Mouse (Mus musculus): ENCODE results near the gene Cenpx. TPM values are rescaled to one million over a fixed set of nuclear protein-coding genes. Genes with fewer than 3 reads are reported as not detected.
"Not testable (repeated sequence)": the region's sequence is repeated elsewhere in the genome, so short reads cannot be mapped to it uniquely, and the experiment has no call there.

The Cenpx gene
- total and polyA plus RNA-seq, 2 experiments from 2014 or later: 57.6 to 100 TPM

DNA sequence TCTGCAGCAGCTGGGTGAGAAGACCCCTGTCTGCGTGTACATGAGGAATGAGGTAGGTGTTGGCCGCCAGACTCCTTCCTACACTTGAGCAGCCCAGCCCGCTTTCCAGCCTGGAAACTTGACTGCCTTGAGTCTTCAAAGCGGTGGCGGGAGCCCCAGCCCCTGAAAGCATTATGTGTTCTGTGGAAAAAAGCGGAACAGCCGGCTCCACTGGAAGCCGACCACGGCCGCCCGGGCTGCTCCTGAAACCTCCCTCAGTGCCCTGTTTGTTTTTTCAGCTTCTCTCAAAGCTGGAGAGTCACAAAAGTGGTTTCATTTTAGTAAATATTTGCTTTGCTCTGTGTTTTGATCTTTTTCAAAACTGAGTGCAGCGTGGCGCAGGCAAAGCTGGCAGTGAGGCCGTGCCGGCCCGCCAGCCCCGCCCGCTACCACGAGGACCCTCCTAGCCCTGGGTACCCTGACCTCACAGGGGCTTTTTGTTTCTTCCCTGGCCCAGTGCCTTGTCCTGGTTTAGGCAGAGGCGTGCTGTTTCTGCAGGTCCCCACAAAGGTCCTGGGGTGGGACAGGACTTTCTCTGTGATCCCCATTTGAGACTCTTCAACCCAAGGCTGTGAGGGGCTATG, 26.8 kb downstream of the Cenpx start:
- no peak for ATAC-seq
- no peaks in the 10 kb centered on the region for H3K9me3 ChIP-seq (ENCODE audit: low read length)
- peaks cover 22% of the 10 kb centered on the region for H3K36me3 ChIP-seq (ENCODE audit: insufficient read depth, low read length)
- H3K4me1 ChIP-seq (ENCODE audit: insufficient read depth, low read length): no peaks in the 10 kb centered on the region
- no peak overlapping the region for H3K4me3 ChIP-seq (ENCODE audit: low read length)
- H3K27me3 ChIP-seq (ENCODE audit: insufficient read depth, low read length): no peaks in the 10 kb centered on the region
- TF ChIP-seq CTCF (IDR thresholded peaks at IDR 0.05; ENCODE audit: low read depth): no peak
- H3K27ac ChIP-seq: peak overlapping the region; percentile 32; the same call in 1 of the 2 replicates
- WGBS: 68% methylated on average over 20 of the region's 20 CpGs
- H3K9ac ChIP-seq (replicated peaks; ENCODE audit: low read length): no peak overlapping the region
- DNase-seq (ENCODE audit: low spot score): no peak
- H3K4me2 ChIP-seq (ENCODE audit: low read depth, low read length): no peak overlapping the region

DNA sequence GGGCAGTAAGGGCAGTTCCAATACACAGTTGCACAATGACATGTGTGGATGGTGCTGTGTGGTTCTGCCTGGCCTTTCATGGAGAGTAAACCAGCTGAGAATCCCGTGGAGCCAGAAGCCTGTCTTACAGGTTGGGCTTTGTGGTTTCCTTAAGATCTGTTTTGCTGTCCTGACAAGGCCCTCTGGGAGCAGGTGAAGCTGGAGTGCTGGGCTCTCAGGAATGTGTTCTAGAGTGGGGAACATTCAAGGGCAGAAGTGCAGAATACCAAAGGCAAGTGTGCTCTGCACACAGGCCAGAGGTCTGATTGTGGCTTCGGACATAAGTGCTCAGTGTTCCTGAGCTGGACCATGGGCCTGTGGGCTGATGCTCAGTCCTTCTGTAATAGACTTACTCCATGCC, 28.9 kb downstream of the Cenpx start:
- peaks cover 19% of the 10 kb centered on the region for H3K36me3 ChIP-seq (ENCODE audit: insufficient read depth, low read length)
- 91% methylated on average over 2 of the region's 2 CpGs for WGBS

DNA sequence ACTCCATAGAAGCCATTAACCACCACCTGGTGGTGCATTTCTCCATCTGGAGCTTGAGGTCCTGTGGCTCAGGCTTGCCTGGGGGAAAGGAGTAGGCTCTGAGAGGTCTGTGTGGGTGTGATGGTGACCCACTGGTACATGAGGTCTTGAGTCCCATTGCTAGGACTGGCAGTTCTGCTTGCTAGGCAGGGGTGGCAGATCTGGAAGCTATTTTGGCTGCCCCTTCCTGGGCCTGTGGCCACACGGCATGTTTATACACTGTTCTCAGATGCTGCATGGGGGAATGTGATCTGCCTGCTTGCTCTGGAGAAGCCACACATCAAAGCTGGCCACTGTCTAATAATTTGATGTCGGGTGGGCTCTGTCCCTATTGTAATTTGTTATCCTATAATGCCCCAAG, 29.5 kb downstream of the Cenpx start:
- 92% methylated on average over 2 of the region's 2 CpGs for WGBS
- no peak for DNase-seq (ENCODE audit: low spot score)

More for the DNA sequence above, 28.9 kb downstream of the Cenpx start:
- Histone ChIP-seq H3K9me3 (ENCODE audit: low read length) (no peaks in the 10 kb centered on the region), H3K4me3 (ENCODE audit: low read length) (no peak overlapping the region), H3K4me2 (ENCODE audit: low read depth, low read length) (no peak overlapping the region), H3K27ac (no peak overlapping the region), H3K27me3 (ENCODE audit: insufficient read depth, low read length) (no peaks in the 10 kb centered on the region), H3K4me1 (ENCODE audit: insufficient read depth, low read length) (no peaks in the 10 kb centered on the region), H3K9ac (replicated peaks; ENCODE audit: low read length) (no peak overlapping the region)
- no peak for ATAC-seq
- no peak for TF ChIP-seq CTCF (IDR thresholded peaks at IDR 0.05; ENCODE audit: low read depth)
- DNase-seq (ENCODE audit: low spot score): no peak

DNA sequence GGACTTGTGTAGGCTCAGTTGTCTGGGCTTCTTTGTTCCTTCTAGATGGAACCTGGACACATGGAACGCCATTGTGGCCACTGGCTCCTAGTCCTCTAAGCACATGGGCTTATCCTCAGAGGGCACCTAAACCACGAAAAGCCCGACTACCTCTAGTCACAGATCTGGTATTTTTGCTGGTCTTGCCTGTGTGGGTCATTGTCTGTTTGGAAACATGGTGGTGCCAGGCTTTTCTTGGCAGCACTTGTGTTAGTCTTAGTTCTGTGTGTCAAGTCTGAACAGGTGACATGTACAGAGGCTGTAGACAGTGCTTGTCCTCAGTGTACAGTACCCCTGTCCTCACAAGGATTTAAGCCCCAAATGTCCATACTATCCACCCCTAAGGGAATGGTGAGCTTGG, 30.0 kb downstream of the Cenpx start:
- peaks cover 22% of the 10 kb centered on the region for H3K36me3 ChIP-seq (ENCODE audit: insufficient read depth, low read length)
- no peak for TF ChIP-seq CTCF (IDR thresholded peaks at IDR 0.05; ENCODE audit: low read depth)

More for the DNA sequence above, 29.5 kb downstream of the Cenpx start:
- H3K27me3 ChIP-seq (ENCODE audit: insufficient read depth, low read length): no peaks in the 10 kb centered on the region
- peaks cover 19% of the 10 kb centered on the region for H3K36me3 ChIP-seq (ENCODE audit: insufficient read depth, low read length)
- H3K27ac ChIP-seq: no peak overlapping the region
- no peak for TF ChIP-seq CTCF (IDR thresholded peaks at IDR 0.05; ENCODE audit: low read depth)
- no peaks in the 10 kb centered on the region for H3K4me1 ChIP-seq (ENCODE audit: insufficient read depth, low read length)
- H3K4me3 ChIP-seq (ENCODE audit: low read length): no peak overlapping the region
- H3K9me3 ChIP-seq (ENCODE audit: low read length): no peaks in the 10 kb centered on the region
- H3K4me2 ChIP-seq (ENCODE audit: low read depth, low read length): no peak overlapping the region
- no peak for ATAC-seq
- no peak overlapping the region for H3K9ac ChIP-seq (replicated peaks; ENCODE audit: low read length)

DNA sequence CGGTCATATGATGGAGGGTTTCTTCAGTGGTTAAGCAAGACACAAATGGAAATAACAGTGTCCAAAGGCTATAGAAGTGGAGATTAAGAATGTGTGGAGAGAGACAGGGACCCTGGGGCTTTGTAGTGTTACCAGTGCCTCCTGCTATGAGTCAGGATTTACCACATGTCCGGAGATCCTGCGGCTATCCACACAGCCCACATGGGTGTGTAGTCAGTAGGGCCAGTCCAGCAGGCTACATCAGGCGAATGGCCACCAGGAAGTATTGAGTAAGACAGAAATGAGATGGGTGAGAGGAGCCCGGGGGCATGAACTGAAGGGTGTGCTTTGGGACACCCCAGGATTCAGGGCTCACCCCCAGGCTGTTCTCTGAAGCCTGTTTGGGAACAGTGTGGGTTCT, 30.9 kb downstream of the Cenpx start:
- ATAC-seq: no peak
- Histone ChIP-seq H3K9ac (replicated peaks; ENCODE audit: low read length) (no peak overlapping the region), H3K4me3 (ENCODE audit: low read length) (no peak overlapping the region), H3K9me3 (ENCODE audit: low read length) (no peaks in the 10 kb centered on the region), H3K27ac (no peak overlapping the region), H3K4me1 (ENCODE audit: insufficient read depth, low read length) (no peaks in the 10 kb centered on the region), H3K4me2 (ENCODE audit: low read depth, low read length) (no peak overlapping the region), H3K36me3 (ENCODE audit: insufficient read depth, low read length) (peaks cover 21% of the 10 kb centered on the region), H3K27me3 (ENCODE audit: insufficient read depth, low read length) (no peaks in the 10 kb centered on the region)
- no peak for DNase-seq (ENCODE audit: low spot score)
- 92% methylated on average over 5 of the region's 5 CpGs for WGBS
- no peak for TF ChIP-seq CTCF (IDR thresholded peaks at IDR 0.05; ENCODE audit: low read depth)

More for the DNA sequence above, 30.0 kb downstream of the Cenpx start:
- Histone ChIP-seq H3K9ac (replicated peaks; ENCODE audit: low read length) (no peak overlapping the region), H3K27ac (no peak overlapping the region), H3K4me2 (ENCODE audit: low read depth, low read length) (no peak overlapping the region), H3K4me3 (ENCODE audit: low read length) (no peak overlapping the region), H3K27me3 (ENCODE audit: insufficient read depth, low read length) (no peaks in the 10 kb centered on the region), H3K4me1 (ENCODE audit: insufficient read depth, low read length) (no peaks in the 10 kb centered on the region), H3K9me3 (ENCODE audit: low read length) (no peaks in the 10 kb centered on the region)
- DNase-seq (ENCODE audit: low spot score): no peak
- no peak for ATAC-seq
- 96% methylated on average over 3 of the region's 3 CpGs for WGBS

DNA sequence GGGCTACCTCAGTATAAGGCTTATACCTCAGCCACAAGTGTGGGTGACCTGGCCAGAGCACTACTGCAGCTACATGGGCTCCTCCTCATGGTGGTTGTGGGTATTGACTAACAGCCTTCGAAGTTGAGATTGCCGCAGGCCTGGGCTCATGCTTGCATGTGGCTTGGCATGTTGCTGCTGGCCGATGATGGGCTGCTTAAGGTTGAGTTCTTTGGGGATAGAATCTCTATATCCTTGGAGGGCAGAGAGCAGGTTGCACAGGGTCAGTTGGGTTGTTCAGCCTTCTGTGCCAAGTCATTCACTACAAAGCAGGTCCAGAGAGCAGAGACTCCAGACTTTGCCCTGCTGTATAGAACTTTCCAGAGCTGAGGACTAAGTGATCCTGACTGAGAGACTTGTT, 33.6 kb downstream of the Cenpx start:
- H3K4me1 ChIP-seq (ENCODE audit: insufficient read depth, low read length): no peaks in the 10 kb centered on the region
- H3K9ac ChIP-seq (replicated peaks; ENCODE audit: low read length): no peak overlapping the region
- H3K4me2 ChIP-seq (ENCODE audit: low read depth, low read length): no peak overlapping the region
- no peaks in the 10 kb centered on the region for H3K9me3 ChIP-seq (ENCODE audit: low read length)
- DNase-seq (ENCODE audit: low spot score): peak; percentile 27
- ATAC-seq: peak; percentile 45; the same call in 1 of the 2 replicates
- H3K27me3 ChIP-seq (ENCODE audit: insufficient read depth, low read length): no peaks in the 10 kb centered on the region
- no peak overlapping the region for H3K27ac ChIP-seq
- H3K36me3 ChIP-seq (ENCODE audit: insufficient read depth, low read length): peaks cover 16% of the 10 kb centered on the region
- WGBS: 79% methylated on average over 3 of the region's 3 CpGs
- TF ChIP-seq CTCF (IDR thresholded peaks at IDR 0.05; ENCODE audit: low read depth): peak; percentile 71
- no peak overlapping the region for H3K4me3 ChIP-seq (ENCODE audit: low read length)

DNA sequence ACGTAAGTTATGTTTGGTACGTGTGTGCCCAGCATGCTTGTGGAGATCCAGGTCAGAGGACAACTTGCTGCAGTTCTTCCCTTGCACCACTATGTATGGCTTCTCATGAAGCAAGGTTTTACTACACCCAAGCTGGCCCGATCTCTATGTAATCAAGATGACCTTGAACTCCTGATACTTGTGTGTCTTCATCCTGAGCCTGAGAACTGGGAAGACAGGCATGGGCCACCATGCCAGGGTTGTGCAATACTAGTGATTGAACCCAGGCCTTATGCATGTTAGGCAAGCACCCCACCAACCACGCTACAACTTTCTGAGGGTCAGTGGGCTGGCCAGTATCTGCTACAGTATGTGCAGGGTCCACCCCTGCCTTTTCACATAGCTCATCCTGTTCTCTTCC, 36.6 kb downstream of the Cenpx start:
- H3K9me3 ChIP-seq (ENCODE audit: low read length): no peaks in the 10 kb centered on the region
- H3K4me2 ChIP-seq (ENCODE audit: low read depth, low read length): no peak overlapping the region
- H3K9ac ChIP-seq (replicated peaks; ENCODE audit: low read length): no peak overlapping the region
- 95% methylated on average over 4 of the region's 4 CpGs for WGBS
- H3K36me3 ChIP-seq (ENCODE audit: insufficient read depth, low read length): peaks cover 12% of the 10 kb centered on the region
- H3K4me3 ChIP-seq (ENCODE audit: low read length): no peak overlapping the region
- no peak for DNase-seq (ENCODE audit: low spot score)
- TF ChIP-seq CTCF (IDR thresholded peaks at IDR 0.05; ENCODE audit: low read depth): no peak
- H3K27me3 ChIP-seq (ENCODE audit: insufficient read depth, low read length): no peaks in the 10 kb centered on the region
- no peak for ATAC-seq
- H3K27ac ChIP-seq: no peak overlapping the region
- peaks cover 9% of the 10 kb centered on the region for H3K4me1 ChIP-seq (ENCODE audit: insufficient read depth, low read length)

DNA sequence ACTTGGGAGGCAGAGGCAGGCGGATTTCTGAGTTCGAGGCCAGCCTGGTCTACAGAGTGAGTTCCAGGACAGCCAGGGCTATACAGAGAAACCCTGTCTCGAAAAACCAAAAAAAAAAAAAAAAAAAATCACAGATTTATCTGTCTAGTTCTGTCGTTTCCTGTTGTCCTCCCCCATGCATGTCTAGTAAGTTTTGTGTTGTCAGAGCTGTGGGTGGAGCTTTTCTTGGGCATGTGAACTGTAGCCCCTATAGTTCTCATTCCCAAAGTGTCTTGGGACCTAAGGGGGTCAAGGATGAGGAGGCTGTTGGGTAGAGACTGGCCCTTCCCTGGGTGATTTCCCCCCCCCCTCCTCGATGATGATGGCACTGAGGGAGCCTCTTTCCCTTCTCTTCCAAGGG, 37.7 kb downstream of the Cenpx start:
- H3K4me1 ChIP-seq (ENCODE audit: insufficient read depth, low read length); H3K27me3 ChIP-seq (ENCODE audit: insufficient read depth, low read length); H3K4me3 ChIP-seq (ENCODE audit: low read length); H3K4me2 ChIP-seq (ENCODE audit: low read depth, low read length); DNase-seq (ENCODE audit: low spot score); ATAC-seq; H3K9me3 ChIP-seq (ENCODE audit: low read length); H3K27ac ChIP-seq; H3K9ac ChIP-seq (replicated peaks; ENCODE audit: low read length): not testable (repeated sequence)
- 96% methylated on average over 4 of the region's 5 CpGs for WGBS
- peaks cover 12% of the 10 kb centered on the region for H3K36me3 ChIP-seq (ENCODE audit: insufficient read depth, low read length)

Data from hindbrain, postnatal 0 days (tissue).